Mouse (Mus musculus) spleen, adult 18-20 months (tissue): ENCODE data around the gene Ldhc.
A peak's percentile ranks its signal among the peaks of the same experiment; 100 is the strongest.

ENCODE experiments used
- DNase-seq, 2 experiments: peaks; one replicate each; pipeline ENCODE4 v3.0.0; 2022; ENCODE audit warnings: mixed read lengths in 2 of 2

Gene Ldhc

DNA sequence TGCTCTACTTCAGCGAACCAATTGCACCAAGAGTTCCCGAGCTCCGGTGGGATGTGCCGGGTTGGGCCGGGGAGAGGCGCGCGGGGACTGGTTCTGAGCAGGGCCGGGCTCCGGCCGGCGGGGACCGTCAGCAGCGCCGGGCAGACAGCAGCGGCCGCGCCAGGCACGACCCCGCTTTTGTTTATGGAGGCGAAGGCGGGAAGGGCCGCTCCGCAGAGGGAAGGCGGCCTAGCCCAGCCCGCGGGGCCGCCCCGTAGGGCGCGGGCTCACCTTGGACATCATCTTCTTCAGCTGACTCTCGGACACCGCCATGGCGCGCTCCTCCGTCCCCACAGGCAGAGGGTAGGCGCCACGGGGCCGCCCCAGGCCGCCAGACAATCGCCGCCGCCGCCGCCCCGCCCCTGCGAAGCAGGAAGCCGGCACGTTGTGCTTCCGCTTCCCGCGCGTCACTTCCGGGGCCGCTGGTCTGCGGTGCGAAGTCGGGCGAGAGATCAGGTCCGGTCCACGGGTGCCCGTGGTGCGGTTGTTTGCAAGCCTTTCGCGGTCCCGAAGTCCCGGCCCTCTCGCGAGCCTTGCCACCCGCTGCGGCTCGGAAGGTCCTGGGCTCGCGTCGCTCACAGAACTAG, 58.7 kb downstream of the Ldhc start, which contains the start of gene Tsg101:
TSS of gene Tsg101 (minus strand) at position 419 of the 626 bp plus-strand sequence.
- peak; percentile 84 to 93 for DNase-seq

DNA sequence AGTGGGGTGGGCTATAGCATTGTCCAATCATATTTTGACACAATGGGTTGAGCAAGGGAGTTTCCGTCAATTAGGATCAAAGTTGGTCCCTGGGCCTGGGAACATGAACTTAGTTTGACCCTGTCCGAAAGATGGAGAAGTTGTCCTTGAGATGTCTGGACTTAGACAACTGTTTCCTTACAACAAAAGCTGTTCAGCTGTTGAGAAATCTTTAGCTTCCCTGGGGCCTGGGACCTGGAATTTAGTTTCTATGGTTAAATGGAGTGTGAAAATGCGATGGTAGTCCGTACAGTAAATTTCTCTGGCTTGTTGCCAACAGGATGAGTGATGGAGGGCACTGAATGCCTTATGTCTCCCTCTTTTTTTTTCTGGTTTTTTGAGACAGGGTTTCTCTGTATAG, 61.1 kb downstream of the Ldhc start:
- DNase-seq = no peak
